8 mouse cellular contexts compared by ENCODE assay signal in genomic region chr14:30671095-30671985, GRCm38 (mm10). TPM values are rescaled to one million over a fixed set of nuclear protein-coding genes. Genes with fewer than 3 reads are reported as not detected.
DNase-seq lines count a peak whose midpoint lies in the region; ATAC-seq and TF ChIP-seq lines count a peak whose summit lies in the region.

No protein-coding gene starts in this region.

- peaks cover 6% of the 10 kb centered on the region; the same call in 1 of the 2 replicates for H3K36me3 ChIP-seq in hindbrain, embryonic 16.5 days (ENCODE audit: control insufficient read depth, insufficient read depth, low read length)
- H3K36me3 ChIP-seq in hindbrain, embryonic 13.5 days = peaks cover 65% of the 10 kb centered on the region
- peaks cover 13% of the 10 kb centered on the region for H3K36me3 ChIP-seq in spleen, adult 2 months (ENCODE audit: control insufficient read depth, insufficient read depth, low read length)

- H3K27me3 ChIP-seq in hindbrain, embryonic 16.5 days (replicated peaks; ENCODE audit: control insufficient read depth, insufficient read depth, low read length) = no peaks in the 10 kb centered on the region
- H3K27me3 ChIP-seq in hindbrain, embryonic 13.5 days = no peaks in the 10 kb centered on the region
- H3K27me3 ChIP-seq in spleen, adult 2 months (ENCODE audit: control insufficient read depth, insufficient read depth, low read length) = no peaks in the 10 kb centered on the region

- TF ChIP-seq POLR2A in spleen, adult 2 months (IDR thresholded peaks at IDR 0.05; ENCODE audit: low read depth, low read length) = no peak

- H3K27ac ChIP-seq in hindbrain, embryonic 16.5 days (ENCODE audit: low read depth, low read length) = no peak overlapping the region; the same call in 1 of the 2 replicates
- no peak overlapping the region for H3K27ac ChIP-seq in hindbrain, embryonic 13.5 days
- peak overlapping the region; percentile 50 for H3K27ac ChIP-seq in spleen, adult 2 months (ENCODE audit: insufficient read depth, low read length)

- DNase-seq in spleen, adult 2 months (ENCODE audit: low read depth in 1 of 2, low spot score in 2 of 2) = no peak
- DNase-seq in spleen, postnatal 14 days (ENCODE audit: low spot score in 2 of 2) = no peak
- DNase-seq in left cerebral cortex, postnatal 36 days (ENCODE audit: low spot score in 2 of 2) = peak; percentile 27 to 43
- no peak for DNase-seq in thymus, adult 18-20 months
- DNase-seq in gastrocnemius, postnatal 25 days = no peak
- no peak for DNase-seq in cerebellum, adult 18-20 months

- H3K9ac ChIP-seq in hindbrain, embryonic 16.5 days (ENCODE audit: low read depth, low read length) = no peak overlapping the region
- no peak overlapping the region for H3K9ac ChIP-seq in hindbrain, embryonic 13.5 days

- ATAC-seq in hindbrain, embryonic 16.5 days = peak; percentile 82
- ATAC-seq in hindbrain, embryonic 13.5 days (ENCODE audit: low FRiP score) = no peak

- H3K4me1 ChIP-seq in hindbrain, embryonic 16.5 days (ENCODE audit: control insufficient read depth, insufficient read depth, low read depth, low read length) = no peaks in the 10 kb centered on the region
- no peaks in the 10 kb centered on the region for H3K4me1 ChIP-seq in hindbrain, embryonic 13.5 days (replicated peaks)
- H3K4me1 ChIP-seq in spleen, adult 2 months (ENCODE audit: control insufficient read depth, insufficient read depth, insufficient read length) = peaks cover 8% of the 10 kb centered on the region; the same call in 1 of the 2 replicates

- no peak for TF ChIP-seq CTCF in spleen, adult 2 months (IDR thresholded peaks at IDR 0.05; ENCODE audit: extremely low read depth, insufficient read depth, insufficient read length, insufficient replicate concordance)

- no peak overlapping the region for H3K4me2 ChIP-seq in hindbrain, embryonic 16.5 days (ENCODE audit: low read length)
- no peak overlapping the region for H3K4me2 ChIP-seq in hindbrain, embryonic 13.5 days

- no peak overlapping the region for H3K4me3 ChIP-seq in hindbrain, embryonic 16.5 days (ENCODE audit: low read length)
- H3K4me3 ChIP-seq in hindbrain, embryonic 13.5 days = no peak overlapping the region
- no peak overlapping the region for H3K4me3 ChIP-seq in spleen, adult 2 months (ENCODE audit: extremely low read depth, insufficient read depth, insufficient read length)

- intact Hi-C loops in left cerebral cortex, postnatal 36 days (cut with DNase I) = no loop called here

- 78% methylated on average over 15 of the region's 15 CpGs for WGBS in hindbrain, embryonic 16.5 days
- 80% methylated on average over 15 of the region's 15 CpGs for WGBS in hindbrain, embryonic 13.5 days
- 56% methylated on average over 15 of the region's 15 CpGs for WGBS in spleen, adult 2 months

- no peaks in the 10 kb centered on the region for H3K9me3 ChIP-seq in hindbrain, embryonic 16.5 days (ENCODE audit: control insufficient read depth, low read length)
- no peaks in the 10 kb centered on the region for H3K9me3 ChIP-seq in hindbrain, embryonic 13.5 days

RNA-seq across cellular contexts. Expression of gene Rft1, which starts 17.2 kb away (rescaled TPM):
- polyA plus RNA-seq in hindbrain, embryonic 16.5 days (2015; fragmentation: Nextera tagmentation; extraction: Ambion mirVana) = 9.2 and 10.4 TPM in 2 replicates
- polyA plus RNA-seq in hindbrain, embryonic 13.5 days (2015; fragmentation: Nextera tagmentation; extraction: Ambion mirVana) = 9.5 and 10.4 TPM in 2 replicates
- polyA plus RNA-seq in spleen, adult 2 months (2012; rRNA removed) = 8.5 and 8.6 TPM in 2 replicates
- total RNA-seq in left cerebral cortex, postnatal 36 days (2021) = 10 to 100 TPM; 12.6 to 12.9 TPM
- 1 to 10 TPM; 4.4 TPM for total RNA-seq in gastrocnemius, postnatal 25 days (2021)

RNA-seq across cellular contexts. Expression of gene Sfmbt1, which starts 43.3 kb away (rescaled TPM):
- polyA plus RNA-seq in hindbrain, embryonic 16.5 days (2015; fragmentation: Nextera tagmentation; extraction: Ambion mirVana) = 15.1 and 15.9 TPM in 2 replicates
- polyA plus RNA-seq in hindbrain, embryonic 13.5 days (2015; fragmentation: Nextera tagmentation; extraction: Ambion mirVana) = 17.6 and 19.1 TPM in 2 replicates
- polyA plus RNA-seq in spleen, adult 2 months (2012; rRNA removed) = 1.2 and 1.3 TPM in 2 replicates
- total RNA-seq in left cerebral cortex, postnatal 36 days (2021) = 10 to 100 TPM; 33.3 to 35.2 TPM
- total RNA-seq in gastrocnemius, postnatal 25 days (2021) = 1 to 10 TPM; 7.6 to 7.9 TPM

RNA-seq across cellular contexts. Expression of gene Prkcd, which starts 45.3 kb away (rescaled TPM):
- polyA plus RNA-seq in hindbrain, embryonic 16.5 days (2015; fragmentation: Nextera tagmentation; extraction: Ambion mirVana) = 22.0 and 27.1 TPM in 2 replicates
- polyA plus RNA-seq in hindbrain, embryonic 13.5 days (2015; fragmentation: Nextera tagmentation; extraction: Ambion mirVana) = 29.2 and 31.7 TPM in 2 replicates
- 187 and 226 TPM in 2 replicates for polyA plus RNA-seq in spleen, adult 2 months (2012; rRNA removed)
- 10 to 100 TPM in 1 of 2 experiments, 1 to 10 TPM in 1; 9.8 to 15.4 TPM for total RNA-seq in left cerebral cortex, postnatal 36 days (2021)
- total RNA-seq in gastrocnemius, postnatal 25 days (2021) = 1 to 10 TPM; 5.4 to 5.7 TPM

Comparison
In these comparisons a context has a peak if more than half of its experiments do, and no peak if none do; other contexts are left out.
1. DNase-seq: peak in left cerebral cortex, postnatal 36 days (2 of 2); none in spleen, adult 2 months (0 of 2), spleen, postnatal 14 days (0 of 2), thymus, adult 18-20 months (0 of 2), gastrocnemius, postnatal 25 days (single experiment) and cerebellum, adult 18-20 months (0 of 2).